Mouse (Mus musculus): ENCODE measurements around the gene Susd2.

DNA sequence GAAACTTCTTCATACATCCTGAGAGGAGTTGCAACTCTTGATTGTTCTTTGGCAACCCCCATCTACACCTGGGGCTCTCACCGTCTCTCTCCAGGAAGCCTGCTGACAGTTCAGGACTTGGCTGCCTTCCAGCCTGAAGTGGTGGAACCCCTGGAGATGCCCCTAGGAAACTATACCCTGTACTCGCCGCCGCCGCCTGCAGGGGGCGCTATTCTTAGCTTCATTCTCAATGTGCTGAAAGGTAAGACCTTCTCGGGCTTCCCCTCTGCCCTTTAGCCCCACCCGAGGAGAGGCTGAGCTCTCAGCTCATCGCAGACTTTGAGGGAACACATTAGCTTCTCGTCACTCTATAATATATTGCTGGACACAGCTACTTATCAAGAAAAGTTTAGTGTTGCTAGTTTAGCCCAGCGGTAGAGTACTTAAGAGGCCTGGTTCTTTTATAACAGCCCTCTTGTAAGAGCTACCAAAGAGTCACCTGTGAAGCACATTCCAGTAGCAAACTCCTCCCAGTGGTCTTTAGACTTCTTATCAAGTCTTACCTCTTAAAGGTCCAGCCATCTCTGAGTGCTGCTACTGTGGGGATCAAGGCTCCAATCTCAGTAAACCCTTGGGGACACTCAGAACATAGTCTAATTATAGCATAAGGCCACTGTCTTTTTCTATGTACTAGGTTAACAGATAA, 38.5 kb downstream of the Susd2 start:
- TF ChIP-seq FLI1 (IDR thresholded peaks at IDR 0.05; ENCODE audit: low read length) = no peak
- no peak for TF ChIP-seq GATA1 (IDR thresholded peaks at IDR 0.05; ENCODE audit: borderline replicate concordance, low read length)
